Mouse (Mus musculus): ENCODE results near the gene Sec31a. TPM values are rescaled to one million over a fixed set of nuclear protein-coding genes. Genes with fewer than 3 reads are reported as not detected.

Sec31a gene
- polyA plus RNA-seq (2017; shearing (Covaris generic)) = 83.5 TPM

GRCm38 (mm10) chr5:100415761-100416590 lies at the start of gene Sec31a:
Gene Sec31a (minus strand): TSS chr5:100416234.

Other genes with a start within 250 kb of the Sec31a start
- 12.7 TPM for gene Lin54, start 84.4 kb upstream of the Sec31a start, polyA plus RNA-seq (2017; shearing (Covaris generic))
- 116 TPM for gene Cops4, start 102.1 kb upstream of the Sec31a start, polyA plus RNA-seq (2017; shearing (Covaris generic))
- gene Plac8, start 156.0 kb upstream of the Sec31a start, polyA plus RNA-seq (2017; shearing (Covaris generic)) = 12.9 TPM